Mouse (Mus musculus) hematopoietic stem cell, adult 5-6 weeks (primary cell): Measurements from ENCODE around the gene Plp2. TPM values are rescaled to one million over a fixed set of nuclear protein-coding genes. Genes with fewer than 3 reads are reported as not detected.

Experiments used
- ATAC-seq, 2 experiments: fragments of 125-278 bp in 1 of 2; replicated peaks in 1 of 2; 2 replicates each; pipeline ENCODE4 v1.8.0; 2016 to 2017; ENCODE audit warnings: inconsistent platforms in 2 of 2, mild to moderate bottlenecking in 2 of 2, moderate number of reproducible peaks in 2 of 2, low read depth in 1 of 2, moderate TSS enrichment in 1 of 2; ENCODE audit not compliant: low FRiP score in 2 of 2, poor library complexity in 2 of 2, severe bottlenecking in 2 of 2, insufficient read depth in 1 of 2, low TSS enrichment in 1 of 2
- total RNA-seq: library from RNA; stranded (forward); fragments of 172-1452, 232-1000 nt; gene quantifications from 2 replicates; pipeline ENCODE4 v1.2.3, GENCODE M21; 2017

The Plp2 gene
- total RNA-seq, 1 experiment from 2014 or later = 79.7 TPM

- peak; percentile 42 to 61 for ATAC-seq
Measured at GRCm38 (mm10) chrX:7670390-7670881, 754 bp downstream of the Plp2 start.

- no peak for ATAC-seq
Measured at GRCm38 (mm10) chrX:7665739-7666502, 5.3 kb downstream of the Plp2 start.

GRCm38 (mm10) chrX:7664791-7665190 is 6.4 kb downstream of the Plp2 start:
- ATAC-seq = no peak

DNA sequence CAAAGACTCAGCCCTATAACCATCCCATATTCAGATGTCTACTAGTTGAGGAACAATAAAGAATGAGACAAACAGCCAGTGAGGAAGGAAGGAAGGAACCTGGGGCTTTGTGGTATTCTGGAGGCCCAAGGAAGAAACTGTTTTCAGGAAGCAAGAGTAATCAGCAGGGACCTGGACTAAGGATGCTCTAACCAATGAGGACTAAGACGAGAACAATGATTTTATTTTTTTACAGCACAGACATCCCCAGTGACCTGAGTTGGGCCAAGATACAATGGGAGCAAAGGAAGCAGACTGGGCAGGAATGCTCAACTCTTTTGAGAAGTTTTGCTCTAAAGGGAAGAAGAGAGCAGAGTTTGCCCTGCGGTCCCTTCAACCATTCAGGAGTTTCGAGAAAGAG is 8.3 kb downstream of the Plp2 start:
- ATAC-seq = no peak

DNA sequence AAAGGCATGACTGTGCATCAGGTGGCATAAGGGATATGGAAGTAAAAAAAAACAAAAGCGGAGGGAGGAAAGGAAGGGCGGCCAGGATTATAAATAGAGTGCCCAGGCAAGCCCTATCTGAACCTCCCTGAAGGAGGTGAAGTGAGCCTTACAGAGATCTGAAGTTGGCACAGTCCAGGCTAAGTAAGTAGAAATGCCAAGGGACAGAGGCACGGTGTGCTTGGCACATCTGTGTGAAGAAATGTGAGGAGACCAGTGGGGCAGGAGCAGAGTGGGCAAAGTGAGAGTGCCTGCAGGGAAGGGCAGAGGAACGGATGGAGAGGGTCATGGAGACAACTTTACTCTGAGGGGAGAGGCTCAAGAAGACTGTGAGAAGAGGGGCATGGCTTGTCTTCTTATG is 10.1 kb downstream of the Plp2 start:
- ATAC-seq = no peak

GRCm38 (mm10) chrX:7658785-7659589 is 12.2 kb downstream of the Plp2 start:
- no peak for ATAC-seq

GRCm38 (mm10) chrX:7658031-7658784 is 13.0 kb downstream of the Plp2 start:
- peak; percentile 51 to 65; a peak in 1 of 4 replicates for ATAC-seq

GRCm38 (mm10) chrX:7657221-7657639 is 14.0 kb downstream of the Plp2 start, which contains the start of gene Prickle3:
Prickle3 (plus strand) TSS chrX:7657260.
- peak; percentile 92 for ATAC-seq

DNA sequence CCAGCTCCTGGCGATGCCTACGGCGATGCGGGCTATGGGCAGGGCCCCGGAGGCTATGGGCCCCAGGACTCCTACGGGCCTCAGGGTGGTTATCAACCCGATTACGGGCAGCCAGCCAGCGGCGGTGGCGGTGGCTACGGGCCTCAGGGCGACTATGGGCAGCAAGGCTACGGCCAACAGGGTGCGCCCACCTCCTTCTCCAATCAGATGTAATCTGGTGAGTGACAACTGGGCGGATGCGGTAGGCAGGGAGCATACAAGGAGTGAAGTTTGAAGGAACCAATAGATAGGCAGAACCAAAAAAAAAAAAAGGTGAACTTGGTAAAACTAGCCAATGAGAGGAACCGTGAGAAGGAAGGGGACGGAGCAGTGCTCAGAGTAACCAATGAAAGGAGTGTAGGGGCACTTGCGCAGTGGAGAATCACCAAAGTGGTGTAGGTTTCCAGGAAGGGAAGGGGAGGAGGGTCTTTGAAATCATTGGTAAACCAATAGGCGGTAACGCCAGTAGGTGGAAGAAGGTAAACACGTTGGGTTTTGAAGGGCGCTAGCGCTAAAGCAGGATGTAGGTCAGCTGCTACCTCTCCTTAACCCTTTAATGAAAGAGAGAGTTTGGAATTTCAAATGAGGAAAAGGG is 22.4 kb downstream of the Plp2 start:
- peak; percentile 96 to 97 for ATAC-seq

- no peak for ATAC-seq
Measured at GRCm38 (mm10) chrX:7645349-7645748, 25.8 kb downstream of the Plp2 start.

GRCm38 (mm10) chrX:7640785-7641184 is 30.4 kb downstream of the Plp2 start:
- ATAC-seq = no peak

DNA sequence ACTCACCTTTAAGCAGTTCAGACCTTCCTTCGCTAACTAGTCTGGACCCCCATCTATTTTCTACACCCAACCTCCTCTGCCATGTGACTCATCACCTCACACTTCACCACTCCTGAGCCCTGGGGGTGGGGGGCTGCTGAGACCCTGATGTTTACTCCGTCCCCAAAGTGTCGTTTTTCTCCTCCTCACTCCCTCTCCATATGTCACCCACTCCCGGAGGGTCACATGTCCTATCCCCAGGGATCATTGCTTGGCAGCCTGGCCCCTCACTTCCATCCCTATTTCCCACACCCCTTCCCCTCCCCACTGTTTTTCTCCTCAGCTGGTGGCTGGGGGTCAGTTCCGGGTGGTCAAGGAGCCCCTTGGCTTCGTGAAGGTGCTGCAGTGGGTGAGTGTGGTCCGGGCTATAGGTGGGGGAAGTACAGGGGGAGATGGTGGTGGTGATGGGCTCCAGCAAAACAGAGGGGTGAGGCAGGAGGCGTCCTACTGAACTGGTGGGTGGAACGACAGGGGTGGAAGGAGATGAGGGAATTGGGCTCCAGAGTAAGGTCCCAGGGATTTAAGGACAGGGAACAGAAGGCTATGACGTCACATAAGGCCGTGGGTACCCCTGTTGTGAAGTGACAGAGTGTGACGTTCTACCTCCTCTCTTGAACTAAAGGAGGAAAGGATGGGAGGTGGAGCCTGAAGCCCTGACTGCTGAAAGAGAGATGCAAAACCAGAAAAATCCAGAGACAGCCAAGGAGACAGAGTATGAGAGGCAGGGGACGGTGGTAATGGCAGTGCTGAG is 31.5 kb downstream of the Plp2 start:
- no peak for ATAC-seq

DNA sequence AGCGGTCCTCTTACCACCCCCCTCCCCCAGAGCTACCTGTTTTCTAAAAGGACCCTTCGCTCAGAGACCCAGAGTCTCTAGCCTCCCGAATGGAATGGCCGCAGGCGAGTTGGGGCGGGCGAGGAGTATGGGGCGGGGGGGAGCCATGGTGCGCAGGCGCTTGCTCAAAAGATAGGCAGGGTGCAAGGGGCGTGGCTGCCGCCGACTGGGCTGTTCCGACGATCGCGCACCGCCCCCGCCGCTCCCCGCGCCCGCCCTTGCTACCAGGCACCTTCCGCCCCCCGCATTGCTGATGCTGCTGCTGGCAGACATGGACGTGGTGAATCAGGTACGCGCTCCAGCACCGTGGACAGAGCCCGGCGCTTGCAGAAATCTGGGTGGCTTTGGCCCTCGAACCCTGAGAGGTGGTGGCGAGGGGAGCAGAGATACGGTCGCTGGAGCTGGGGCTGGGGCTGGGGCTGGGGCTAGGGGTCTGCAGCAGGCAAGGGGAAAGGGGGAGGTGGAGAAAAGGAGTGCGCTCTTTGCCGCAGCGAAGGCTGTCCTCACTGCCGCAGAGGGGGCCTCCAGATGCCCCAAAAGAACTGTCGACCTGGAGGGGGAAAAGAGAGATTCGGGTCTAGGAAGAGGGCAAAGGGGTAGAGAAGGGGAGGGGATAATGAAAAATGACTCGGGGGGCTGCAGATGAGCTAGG is 32.6 kb downstream of the Plp2 start, which contains the start of gene Syp:
TSS of gene Syp (plus strand) at position 71 of the 691 bp plus-strand sequence.
- ATAC-seq = peak; percentile 56 to 95

GRCm38 (mm10) chrX:7635101-7635500 is 36.1 kb downstream of the Plp2 start:
- no peak for ATAC-seq

DNA sequence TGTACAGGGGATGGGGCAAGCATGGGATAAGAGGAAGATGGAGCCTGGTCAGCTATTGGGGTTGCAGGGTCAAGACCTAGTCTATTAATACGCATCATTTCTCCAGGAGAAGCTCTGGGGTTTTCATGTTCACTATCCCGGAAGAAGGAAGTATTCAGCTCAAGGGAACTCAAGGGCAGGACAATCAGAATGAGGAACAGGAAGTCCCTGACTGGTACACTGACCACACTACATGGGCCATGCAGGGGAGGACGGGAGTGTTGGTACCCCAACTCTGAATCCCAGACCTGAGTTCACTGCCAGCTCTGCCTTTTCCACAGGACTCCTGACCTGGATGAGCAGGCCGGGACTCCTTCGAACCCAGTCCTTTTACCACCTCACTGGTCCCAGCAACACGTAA is 38.6 kb downstream of the Plp2 start:
- no peak; a peak in 1 of 4 replicates for ATAC-seq
